Mouse (Mus musculus): ENCODE measurements around the gene Slc6a2. TPM values are rescaled to one million over a fixed set of nuclear protein-coding genes. Genes with fewer than 3 reads are reported as not detected.

Gene Slc6a2
- 0.47 and 0.90 TPM in 2 replicates for polyA plus RNA-seq (2015; fragmentation: Nextera tagmentation; extraction: Ambion mirVana)

- Histone ChIP-seq H3K27ac (ENCODE audit: low read length) (no peak within 1 kb of the TSS), H3K27me3 (ENCODE audit: control insufficient read depth, insufficient read depth, low read depth, low read length) (peaks cover 24% of the 10 kb centered on the region), H3K9ac (ENCODE audit: low read depth, low read length) (no peak within 1 kb of the TSS), H3K4me2 (ENCODE audit: low read length) (peak within 1 kb of the TSS; percentile 92), H3K9me3 (replicated peaks; ENCODE audit: control insufficient read depth, low read length, poor library complexity, severe bottlenecking) (no peaks in the 10 kb centered on the region), H3K4me1 (ENCODE audit: control insufficient read depth, insufficient read depth, low read length) (peaks cover 10% of the 10 kb centered on the region), H3K4me3 (ENCODE audit: low read depth, low read length) (peak within 1 kb of the TSS; percentile 41), H3K36me3 (ENCODE audit: control insufficient read depth, insufficient read depth, low read length) (no peaks in the 10 kb centered on the region)
- no peak for ATAC-seq
- WGBS = 75% methylated on average over 10 of the region's 10 CpGs
These were observed at the start of gene Slc6a2 for GRCm38 (mm10) chr8:92959779-92960178. Gene Slc6a2, plus strand, starts transcription at chr8:92960079.

GRCm38 (mm10) chr8:92911477-92911876 is 48.4 kb upstream of the Slc6a2 start:
- Histone ChIP-seq H3K4me2 (ENCODE audit: low read length) (no peak overlapping the region), H3K4me3 (ENCODE audit: low read depth, low read length) (no peak overlapping the region), H3K4me1 (ENCODE audit: control insufficient read depth, insufficient read depth, low read length) (no peaks in the 10 kb centered on the region), H3K9me3 (replicated peaks; ENCODE audit: control insufficient read depth, low read length, poor library complexity, severe bottlenecking) (no peaks in the 10 kb centered on the region), H3K9ac (ENCODE audit: low read depth, low read length) (no peak overlapping the region), H3K27me3 (ENCODE audit: control insufficient read depth, insufficient read depth, low read depth, low read length) (no peaks in the 10 kb centered on the region), H3K36me3 (ENCODE audit: control insufficient read depth, insufficient read depth, low read length) (0 out of 2 replicates have a peak, but pooled peaks cover 3% of the 10 kb centered on the region), H3K27ac (ENCODE audit: low read length) (no peak overlapping the region)
- WGBS = 83% methylated on average over 3 of the region's 3 CpGs
- no peak for ATAC-seq

- Histone ChIP-seq H3K36me3 (ENCODE audit: control insufficient read depth, insufficient read depth, low read length) (0 out of 2 replicates have a peak, but pooled peaks cover 3% of the 10 kb centered on the region), H3K27ac (ENCODE audit: low read length) (no peak overlapping the region), H3K27me3 (ENCODE audit: control insufficient read depth, insufficient read depth, low read depth, low read length) (no peaks in the 10 kb centered on the region), H3K9me3 (replicated peaks; ENCODE audit: control insufficient read depth, low read length, poor library complexity, severe bottlenecking) (no peaks in the 10 kb centered on the region), H3K4me2 (ENCODE audit: low read length) (no peak overlapping the region), H3K9ac (ENCODE audit: low read depth, low read length) (no peak overlapping the region), H3K4me3 (ENCODE audit: low read depth, low read length) (no peak overlapping the region), H3K4me1 (ENCODE audit: control insufficient read depth, insufficient read depth, low read length) (no peaks in the 10 kb centered on the region)
- ATAC-seq = no peak
- 89% methylated on average over 7 of the region's 7 CpGs for WGBS
These were observed 46.5 kb upstream of the Slc6a2 start for GRCm38 (mm10) chr8:92913396-92913795.

- Histone ChIP-seq H3K4me1 (ENCODE audit: control insufficient read depth, insufficient read depth, low read length) (no peaks in the 10 kb centered on the region), H3K36me3 (ENCODE audit: control insufficient read depth, insufficient read depth, low read length) (no peaks in the 10 kb centered on the region), H3K9ac (ENCODE audit: low read depth, low read length) (no peak overlapping the region), H3K27ac (ENCODE audit: low read length) (no peak overlapping the region), H3K27me3 (ENCODE audit: control insufficient read depth, insufficient read depth, low read depth, low read length) (no peaks in the 10 kb centered on the region), H3K9me3 (replicated peaks; ENCODE audit: control insufficient read depth, low read length, poor library complexity, severe bottlenecking) (no peaks in the 10 kb centered on the region), H3K4me2 (ENCODE audit: low read length) (no peak overlapping the region), H3K4me3 (ENCODE audit: low read depth, low read length) (no peak overlapping the region)
- 83% methylated on average over 3 of the region's 3 CpGs for WGBS
- no peak for ATAC-seq
These were observed 43.8 kb upstream of the Slc6a2 start for GRCm38 (mm10) chr8:92916082-92916481.

GRCm38 (mm10) chr8:92921768-92922167 is 38.1 kb upstream of the Slc6a2 start:
- Histone ChIP-seq H3K4me1 (ENCODE audit: control insufficient read depth, insufficient read depth, low read length) (no peaks in the 10 kb centered on the region), H3K9me3 (replicated peaks; ENCODE audit: control insufficient read depth, low read length, poor library complexity, severe bottlenecking) (0 out of 2 replicates have a peak, but pooled peaks cover 2% of the 10 kb centered on the region), H3K27ac (ENCODE audit: low read length) (no peak overlapping the region), H3K4me3 (ENCODE audit: low read depth, low read length) (no peak overlapping the region), H3K4me2 (ENCODE audit: low read length) (no peak overlapping the region), H3K27me3 (ENCODE audit: control insufficient read depth, insufficient read depth, low read depth, low read length) (no peaks in the 10 kb centered on the region), H3K9ac (ENCODE audit: low read depth, low read length) (no peak overlapping the region), H3K36me3 (ENCODE audit: control insufficient read depth, insufficient read depth, low read length) (no peaks in the 10 kb centered on the region)
- ATAC-seq = no peak
- WGBS = 63% methylated on average over 3 of the region's 3 CpGs

- Histone ChIP-seq H3K4me3 (ENCODE audit: low read depth, low read length) (no peak overlapping the region), H3K36me3 (ENCODE audit: control insufficient read depth, insufficient read depth, low read length) (no peaks in the 10 kb centered on the region), H3K27ac (ENCODE audit: low read length) (no peak overlapping the region), H3K9ac (ENCODE audit: low read depth, low read length) (no peak overlapping the region), H3K9me3 (replicated peaks; ENCODE audit: control insufficient read depth, low read length, poor library complexity, severe bottlenecking) (peaks cover 11% of the 10 kb centered on the region; the same call in 1 of the 2 replicates), H3K4me1 (ENCODE audit: control insufficient read depth, insufficient read depth, low read length) (no peaks in the 10 kb centered on the region), H3K4me2 (ENCODE audit: low read length) (no peak overlapping the region), H3K27me3 (ENCODE audit: control insufficient read depth, insufficient read depth, low read depth, low read length) (no peaks in the 10 kb centered on the region)
- no peak for ATAC-seq
- WGBS = 67% methylated on average over 4 of the region's 4 CpGs
These were observed 30.9 kb upstream of the Slc6a2 start for GRCm38 (mm10) chr8:92928986-92929385.

GRCm38 (mm10) chr8:92938056-92938455 is 21.8 kb upstream of the Slc6a2 start:
- H3K4me2 ChIP-seq (ENCODE audit: low read length) = no peak overlapping the region
- H3K4me1 ChIP-seq (ENCODE audit: control insufficient read depth, insufficient read depth, low read length) = no peaks in the 10 kb centered on the region
- no peaks in the 10 kb centered on the region for H3K36me3 ChIP-seq (ENCODE audit: control insufficient read depth, insufficient read depth, low read length)
- WGBS = 84% methylated on average over 4 of the region's 4 CpGs
- no peaks in the 10 kb centered on the region for H3K9me3 ChIP-seq (replicated peaks; ENCODE audit: control insufficient read depth, low read length, poor library complexity, severe bottlenecking)
- no peak overlapping the region for H3K9ac ChIP-seq (ENCODE audit: low read depth, low read length)
- H3K4me3 ChIP-seq (ENCODE audit: low read depth, low read length) = no peak overlapping the region
- no peak overlapping the region for H3K27ac ChIP-seq (ENCODE audit: low read length)
- no peak for ATAC-seq
- no peaks in the 10 kb centered on the region for H3K27me3 ChIP-seq (ENCODE audit: control insufficient read depth, insufficient read depth, low read depth, low read length)

GRCm38 (mm10) chr8:92949071-92949470 is 10.8 kb upstream of the Slc6a2 start:
- 96% methylated on average over 4 of the region's 4 CpGs for WGBS

GRCm38 (mm10) chr8:92950639-92951371 is 9.1 kb upstream of the Slc6a2 start:
- Histone ChIP-seq H3K4me2 (ENCODE audit: low read length) (no peak overlapping the region), H3K36me3 (ENCODE audit: control insufficient read depth, insufficient read depth, low read length) (no peaks in the 10 kb centered on the region), H3K9ac (ENCODE audit: low read depth, low read length) (no peak overlapping the region), H3K4me1 (ENCODE audit: control insufficient read depth, insufficient read depth, low read length) (no peaks in the 10 kb centered on the region), H3K27ac (ENCODE audit: low read length) (no peak overlapping the region), H3K27me3 (ENCODE audit: control insufficient read depth, insufficient read depth, low read depth, low read length) (no peaks in the 10 kb centered on the region), H3K4me3 (ENCODE audit: low read depth, low read length) (no peak overlapping the region), H3K9me3 (replicated peaks; ENCODE audit: control insufficient read depth, low read length, poor library complexity, severe bottlenecking) (no peaks in the 10 kb centered on the region)
- ATAC-seq = no peak
- 82% methylated on average over 12 of the region's 12 CpGs for WGBS

More at GRCm38 (mm10) chr8:92949071-92949470, 10.8 kb upstream of the Slc6a2 start:
- Histone ChIP-seq H3K4me1 (ENCODE audit: control insufficient read depth, insufficient read depth, low read length) (no peaks in the 10 kb centered on the region), H3K27ac (ENCODE audit: low read length) (no peak overlapping the region), H3K9me3 (replicated peaks; ENCODE audit: control insufficient read depth, low read length, poor library complexity, severe bottlenecking) (no peaks in the 10 kb centered on the region), H3K27me3 (ENCODE audit: control insufficient read depth, insufficient read depth, low read depth, low read length) (no peaks in the 10 kb centered on the region), H3K9ac (ENCODE audit: low read depth, low read length) (no peak overlapping the region), H3K36me3 (ENCODE audit: control insufficient read depth, insufficient read depth, low read length) (no peaks in the 10 kb centered on the region), H3K4me2 (ENCODE audit: low read length) (no peak overlapping the region), H3K4me3 (ENCODE audit: low read depth, low read length) (no peak overlapping the region)
- no peak for ATAC-seq
